Mouse (Mus musculus) intestine, embryonic 14.5 days (tissue): ENCODE results near the gene Trappc2l. TPM values are rescaled to one million over a fixed set of nuclear protein-coding genes. Genes with fewer than 3 reads are reported as not detected.
A peak's percentile ranks its signal among the peaks of the same experiment; 100 is the strongest.
"Not testable (repeated sequence)": the region's sequence is repeated elsewhere in the genome, so short reads cannot be mapped to it uniquely, and the experiment has no call there.

Source experiments
- ATAC-seq: fragments of 200-750 bp; cut with Nextera tagmentation; replicated peaks from 2 replicates; pipeline ENCODE4 v1.8.0; 2017; ENCODE audit warnings: low read depth, moderate number of reproducible peaks, moderate TSS enrichment, moderate library complexity; ENCODE audit not compliant: low FRiP score, low TSS enrichment
- DNase-seq: peaks from one replicate; pipeline ENCODE4 v3.0.0-alpha.2; 2018; ENCODE audit warnings: low spot score
- H3K27ac ChIP-seq: fragments of 300-500 bp; sonication (generic); 2 replicates; pipeline ENCODE4 v1.5.1; 2014; ENCODE audit warnings: low read depth, mild to moderate bottlenecking, control low read depth
- H3K27me3 ChIP-seq: fragments of 300-500 bp; sonication (generic); replicated peaks from 2 replicates; pipeline ENCODE4 v1.6.1; 2014; ENCODE audit warnings: low read length, control low read depth; ENCODE audit not compliant: control insufficient read depth, insufficient read depth
- H3K36me3 ChIP-seq: fragments of 300-500 bp; sonication (generic); 2 replicates; pipeline ENCODE4 v1.6.1; 2014; ENCODE audit warnings: low read length, control low read depth; ENCODE audit not compliant: control insufficient read depth, insufficient read depth
- H3K4me1 ChIP-seq: fragments of 300-500 bp; sonication (generic); replicated peaks from 2 replicates; pipeline ENCODE4 v1.6.1; 2014; ENCODE audit warnings: low read length, control low read depth, mixed read lengths; ENCODE audit not compliant: control insufficient read depth, insufficient read depth
- H3K4me2 ChIP-seq: fragments of 300-500 bp; sonication (generic); 2 replicates; pipeline ENCODE4 v1.6.1; 2014; ENCODE audit warnings: low read length
- H3K4me3 ChIP-seq: fragments of 300-500 bp; sonication (generic); 2 replicates; pipeline ENCODE4 v1.5.1; 2014; ENCODE audit warnings: low read depth, low read length, control low read depth, mixed read lengths
- H3K9ac ChIP-seq: fragments of 300-500 bp; sonication (generic); 2 replicates; pipeline ENCODE4 v1.6.1; 2014; ENCODE audit warnings: mild to moderate bottlenecking, low read length
- H3K9me3 ChIP-seq: fragments of 300-500 bp; sonication (generic); 2 replicates; pipeline ENCODE4 v1.6.1; 2016; ENCODE audit warnings: low read length, control low read depth; ENCODE audit not compliant: control insufficient read depth
- WGBS: fragments of 180-500 bp; shearing (Covaris S2); extraction: QIAGEN DNeasy Blood & Tissue Kit; methylation state at CpG from one replicate; pipeline ENCODE4 v1.1.7; 2014; 5-methylcytosine and 5-hydroxymethylcytosine counted together
- polyA plus RNA-seq: library from polyadenylated mRNA; unstranded; fragments of >200 nt; fragmentation: Nextera tagmentation; extraction: Ambion mirVana; gene quantifications from 2 replicates; pipeline ENCODE4 v1.2.1, GENCODE M21; 2014

The Trappc2l gene
- polyA plus RNA-seq, 1 experiment from 2014 or later = 67.3 TPM

DNA sequence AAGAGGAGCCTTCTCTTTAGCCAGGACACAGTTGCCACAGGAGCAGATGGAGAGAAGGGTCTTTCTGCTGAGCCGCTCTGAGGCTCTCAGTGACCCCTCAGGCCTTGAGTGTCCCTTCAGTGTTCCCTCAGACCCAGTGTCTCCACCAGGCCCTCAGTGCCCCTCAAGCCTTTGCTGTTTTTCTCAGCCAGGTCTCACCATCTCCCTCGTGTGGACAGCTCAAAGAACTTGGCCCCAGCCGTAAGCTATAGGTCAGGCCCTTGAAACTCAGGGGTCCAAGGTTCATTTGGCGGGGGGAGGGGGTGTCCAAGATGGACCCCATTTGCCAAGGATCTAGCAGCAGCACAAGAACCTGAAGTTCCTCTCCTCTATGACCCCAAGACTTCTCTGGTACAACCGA is 13.2 kb downstream of the Trappc2l start:
- no peak for ATAC-seq
- 67% methylated on average over 5 of the region's 5 CpGs for WGBS

DNA sequence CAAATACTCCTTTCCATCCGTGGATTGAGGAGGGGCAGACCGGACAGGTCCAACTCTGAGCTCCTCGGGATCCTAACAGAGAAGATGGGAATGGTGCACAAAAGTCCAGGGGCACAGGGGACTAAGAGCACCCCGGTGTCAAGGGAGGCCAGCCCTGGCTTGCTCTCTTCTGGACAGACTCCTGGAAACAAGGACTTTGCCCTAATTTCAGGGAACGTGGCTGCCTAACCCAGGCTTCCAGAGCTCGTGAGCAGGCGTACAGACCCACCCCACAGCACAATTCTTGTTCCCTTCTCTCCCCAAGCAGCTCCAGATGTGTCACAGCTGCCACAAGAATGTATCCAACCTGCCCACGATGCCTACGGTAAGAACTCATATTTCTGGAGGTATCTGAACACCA is 14.4 kb downstream of the Trappc2l start:
- H3K9me3 ChIP-seq = no peaks in the 10 kb centered on the region
- 0 out of 2 replicates have a peak, but pooled peaks cover 5% of the 10 kb centered on the region for H3K27me3 ChIP-seq
- ATAC-seq (no peak), DNase-seq (no peak)
- H3K4me2 ChIP-seq = no peak overlapping the region
- H3K4me1 ChIP-seq = no peaks in the 10 kb centered on the region
- H3K9ac ChIP-seq = no peak overlapping the region
- no peak overlapping the region for H3K4me3 ChIP-seq
- no peaks in the 10 kb centered on the region for H3K36me3 ChIP-seq
- 75% methylated on average over 9 of the region's 9 CpGs for WGBS
- no peak overlapping the region for H3K27ac ChIP-seq

More for the DNA sequence above, 13.2 kb downstream of the Trappc2l start:
- Histone ChIP-seq H3K4me2 (no peak overlapping the region), H3K27me3 (no peaks in the 10 kb centered on the region), H3K9me3 (no peaks in the 10 kb centered on the region), H3K4me3 (no peak overlapping the region), H3K9ac (no peak overlapping the region), H3K27ac (no peak overlapping the region), H3K4me1 (0 out of 2 replicates have a peak, but pooled peaks cover 1% of the 10 kb centered on the region), H3K36me3 (no peaks in the 10 kb centered on the region)
- DNase-seq = no peak

GRCm38 (mm10) chr8:122626896-122627295 is 15.5 kb downstream of the Trappc2l start:
- 91% methylated on average over 2 of the region's 2 CpGs for WGBS
- Histone ChIP-seq H3K4me2 (no peak overlapping the region), H3K27me3 (0 out of 2 replicates have a peak, but pooled peaks cover 5% of the 10 kb centered on the region), H3K4me1 (no peaks in the 10 kb centered on the region), H3K9me3 (no peaks in the 10 kb centered on the region), H3K9ac (no peak overlapping the region), H3K27ac (no peak overlapping the region), H3K4me3 (no peak overlapping the region), H3K36me3 (no peaks in the 10 kb centered on the region)
- DNase-seq = no peak
- no peak for ATAC-seq

GRCm38 (mm10) chr8:122629388-122629787 is 17.9 kb downstream of the Trappc2l start:
- Histone ChIP-seq H3K9ac (no peak overlapping the region), H3K4me1 (no peaks in the 10 kb centered on the region), H3K27me3 (0 out of 2 replicates have a peak, but pooled peaks cover 5% of the 10 kb centered on the region), H3K9me3 (no peaks in the 10 kb centered on the region), H3K4me2 (no peak overlapping the region), H3K4me3 (no peak overlapping the region), H3K36me3 (no peaks in the 10 kb centered on the region), H3K27ac (no peak overlapping the region)
- WGBS = 53% methylated on average over 10 of the region's 10 CpGs
- ATAC-seq (no peak), DNase-seq (no peak)

DNA sequence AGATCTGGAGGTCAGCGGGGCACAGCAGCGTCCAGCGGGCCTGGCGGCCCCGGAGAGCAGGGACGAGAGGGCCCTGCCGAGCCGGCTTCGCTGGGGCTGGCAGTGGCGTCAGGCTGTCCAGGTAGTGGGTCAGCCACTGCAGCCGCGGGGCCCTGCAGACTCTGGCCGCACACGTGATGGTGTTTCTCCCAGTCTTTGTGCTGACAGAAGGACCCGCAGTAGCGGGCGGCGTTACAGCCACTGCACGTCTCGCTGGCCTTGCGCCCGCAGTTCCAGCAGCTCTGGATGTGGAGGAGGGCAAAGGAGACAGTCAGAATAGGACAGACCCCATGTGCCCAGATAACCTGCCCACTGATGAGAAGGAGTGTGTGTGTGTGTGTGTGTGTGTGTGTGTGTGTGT is 19.3 kb downstream of the Trappc2l start:
- 58% methylated on average over 22 of the region's 22 CpGs for WGBS
- ATAC-seq = no peak
- H3K27ac ChIP-seq = no peak overlapping the region

DNA sequence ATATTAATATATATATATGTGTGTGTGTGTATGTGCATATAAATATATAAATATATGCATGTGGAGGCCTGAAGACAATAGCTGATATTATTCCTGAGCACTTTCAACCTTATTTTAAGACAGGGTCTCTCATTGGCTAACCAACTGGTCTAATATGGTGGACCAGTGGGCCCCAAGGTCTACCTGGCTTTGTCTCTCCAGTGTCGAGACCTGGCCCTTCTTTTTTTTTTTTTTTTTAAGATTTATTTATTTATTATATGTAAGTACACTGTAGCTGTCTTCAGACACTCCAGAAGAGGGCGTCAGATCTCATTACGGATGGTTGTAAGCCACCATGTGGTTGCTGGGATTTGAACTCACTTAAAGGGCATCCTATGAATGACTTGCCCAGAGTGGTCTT is 20.7 kb downstream of the Trappc2l start:
- not testable (repeated sequence) for H3K27me3 ChIP-seq, H3K27ac ChIP-seq, ATAC-seq, H3K4me3 ChIP-seq, H3K9me3 ChIP-seq, H3K9ac ChIP-seq, DNase-seq, H3K36me3 ChIP-seq, H3K4me2 ChIP-seq
- WGBS = 82% methylated on average over 3 of the region's 3 CpGs
- H3K4me1 ChIP-seq = peaks cover 16% of the 10 kb centered on the region; the same call in 1 of the 2 replicates

More for the DNA sequence above, 19.3 kb downstream of the Trappc2l start:
- Histone ChIP-seq H3K27me3 (0 out of 2 replicates have a peak, but pooled peaks cover 5% of the 10 kb centered on the region), H3K9me3 (no peaks in the 10 kb centered on the region), H3K36me3 (no peaks in the 10 kb centered on the region), H3K4me1 (0 out of 2 replicates have a peak, but pooled peaks cover 4% of the 10 kb centered on the region), H3K9ac (no peak overlapping the region), H3K4me3 (no peak overlapping the region), H3K4me2 (peak overlapping the region; percentile 18)
- no peak for DNase-seq

DNA sequence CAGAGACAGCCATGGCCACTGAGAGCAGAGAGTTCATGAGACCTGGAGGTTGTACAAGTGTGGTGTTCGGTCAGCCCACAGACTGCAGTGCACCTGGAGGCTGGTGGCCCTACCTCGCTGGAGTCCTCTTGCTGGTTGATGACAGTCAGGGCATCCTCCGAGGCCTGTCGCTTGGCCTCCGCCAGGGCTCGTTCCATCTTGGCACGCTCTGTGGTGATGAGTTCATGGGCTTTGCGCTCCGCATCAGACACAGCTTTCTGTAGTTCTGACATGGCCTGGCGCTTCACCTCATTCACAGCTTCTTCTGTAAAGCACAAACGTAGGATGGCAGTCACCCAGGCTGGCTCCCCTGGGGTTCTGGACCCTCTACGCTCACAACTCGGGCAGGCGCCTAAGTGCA is 21.8 kb downstream of the Trappc2l start:
- Histone ChIP-seq H3K4me2 (no peak overlapping the region), H3K4me1 (peaks cover 17% of the 10 kb centered on the region; the same call in 1 of the 2 replicates), H3K4me3 (no peak overlapping the region), H3K27me3 (0 out of 2 replicates have a peak, but pooled peaks cover 5% of the 10 kb centered on the region), H3K9ac (no peak overlapping the region), H3K36me3 (no peaks in the 10 kb centered on the region), H3K27ac (no peak overlapping the region), H3K9me3 (no peaks in the 10 kb centered on the region)
- no peak for ATAC-seq
- no peak for DNase-seq
- 94% methylated on average over 14 of the region's 14 CpGs for WGBS

DNA sequence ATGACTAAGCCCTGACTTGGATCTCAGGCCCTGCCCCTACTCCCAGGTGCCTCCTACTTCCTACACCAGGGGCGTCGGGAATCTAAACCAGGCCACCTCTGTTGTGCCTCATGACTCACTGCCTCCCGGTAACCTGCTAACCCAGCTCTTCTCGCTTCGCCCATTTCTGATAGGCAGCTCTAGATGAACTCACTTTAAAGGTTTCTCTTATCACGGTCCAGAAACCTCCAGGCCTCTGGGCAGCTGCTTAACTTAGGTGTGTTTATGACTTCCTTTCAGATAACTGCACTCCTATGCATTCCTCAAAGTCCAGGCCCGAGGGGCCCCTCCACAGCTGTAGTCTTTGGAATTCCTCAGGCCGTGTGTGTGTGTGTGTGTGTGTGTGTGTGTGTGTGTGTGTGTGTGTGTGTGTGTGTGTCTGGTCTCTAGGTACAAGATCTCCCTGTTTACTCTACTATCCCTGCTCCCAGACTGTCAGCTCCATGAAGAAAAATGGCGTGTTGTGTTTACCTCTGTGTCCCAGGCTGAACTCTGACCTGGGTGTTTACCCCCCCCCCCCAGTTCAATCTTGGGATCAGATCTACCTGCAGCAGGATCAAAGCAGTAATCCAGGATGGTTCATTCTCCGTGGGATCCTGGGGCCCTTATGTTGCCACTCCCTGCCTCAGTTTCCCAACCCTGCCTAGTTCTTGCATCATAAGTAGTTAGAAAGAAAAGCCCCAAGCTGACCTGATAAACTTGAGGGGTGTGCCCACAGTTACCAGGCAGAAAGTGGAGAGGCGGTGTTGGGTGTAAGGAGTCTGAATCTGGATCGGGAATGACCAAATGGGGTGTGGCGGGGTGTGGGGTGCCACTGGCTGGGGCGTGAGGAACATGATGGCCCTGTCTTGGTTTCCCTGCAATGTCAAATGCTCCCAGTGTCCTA is 24.7 kb downstream of the Trappc2l start:
- no peak overlapping the region for H3K9ac ChIP-seq
- WGBS = 29% methylated on average over 14 of the region's 14 CpGs
- H3K36me3 ChIP-seq = no peaks in the 10 kb centered on the region
- no peaks in the 10 kb centered on the region for H3K27me3 ChIP-seq
- H3K27ac ChIP-seq = peak overlapping the region; percentile 67; the same call in 1 of the 2 replicates
- peak; percentile 76 for DNase-seq
- H3K9me3 ChIP-seq = no peaks in the 10 kb centered on the region
- H3K4me1 ChIP-seq = peaks cover 43% of the 10 kb centered on the region
- no peak overlapping the region for H3K4me2 ChIP-seq
- H3K4me3 ChIP-seq = no peak overlapping the region
- ATAC-seq = peak; percentile 90
